Mouse (Mus musculus): ENCODE results near the gene Khdc1b. TPM values are rescaled to one million over a fixed set of nuclear protein-coding genes. Genes with fewer than 3 reads are reported as not detected.
"Not testable (repeated sequence)": the region's sequence is repeated elsewhere in the genome, so short reads cannot be mapped to it uniquely, and the experiment has no call there.

The Khdc1b gene
- not detected for total RNA-seq (2021)
- long read RNA-seq, experiment 1: 0 reads
- long read RNA-seq, experiment 2: 0 reads

DNA sequence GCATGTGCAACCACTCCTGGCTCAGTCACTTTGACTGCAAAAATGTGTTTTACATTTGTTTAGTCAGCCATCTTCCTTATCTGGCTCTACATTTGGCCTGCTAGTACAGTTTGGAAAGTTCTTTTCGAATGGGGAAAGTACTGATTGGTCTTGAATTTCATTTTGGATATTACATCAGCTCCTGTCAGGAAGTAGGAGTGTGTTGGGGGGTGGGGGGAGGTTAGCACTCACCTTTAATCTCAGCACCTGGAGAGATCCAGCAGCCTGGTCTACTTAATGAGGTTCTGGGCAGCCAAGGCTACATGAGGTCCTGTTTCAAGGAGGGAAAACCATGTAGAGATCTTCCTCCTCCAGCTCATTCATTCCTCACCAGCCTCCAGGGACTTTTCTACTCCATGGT, at the start of gene Khdc1b:
Gene Khdc1b, plus strand, starts transcription at position 301 of the 400 bp plus-strand sequence.
- DNase-seq (ENCODE audit: low spot score in 2 of 2): no peak

DNA sequence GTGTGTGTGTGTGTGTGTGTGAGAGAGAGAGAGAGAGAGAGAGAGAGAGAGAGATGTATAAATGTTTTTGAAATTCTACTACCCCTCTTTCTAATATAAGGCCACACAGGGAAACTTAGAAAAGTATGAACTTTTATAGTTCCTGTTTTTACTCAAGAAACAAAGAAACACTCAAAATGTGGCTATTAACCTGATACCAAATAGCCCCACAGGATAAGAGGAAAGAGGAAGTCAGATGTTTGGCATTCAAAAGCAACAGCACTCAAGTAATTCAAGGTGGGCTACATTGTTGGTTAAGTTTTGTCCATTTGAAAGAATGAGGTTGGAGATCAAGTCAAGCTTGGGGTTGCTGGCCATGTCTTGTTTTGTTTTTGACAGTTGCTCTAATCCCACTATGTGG, 47.5 kb upstream of the Khdc1b start:
- no peak for DNase-seq (ENCODE audit: low spot score in 2 of 2)

DNA sequence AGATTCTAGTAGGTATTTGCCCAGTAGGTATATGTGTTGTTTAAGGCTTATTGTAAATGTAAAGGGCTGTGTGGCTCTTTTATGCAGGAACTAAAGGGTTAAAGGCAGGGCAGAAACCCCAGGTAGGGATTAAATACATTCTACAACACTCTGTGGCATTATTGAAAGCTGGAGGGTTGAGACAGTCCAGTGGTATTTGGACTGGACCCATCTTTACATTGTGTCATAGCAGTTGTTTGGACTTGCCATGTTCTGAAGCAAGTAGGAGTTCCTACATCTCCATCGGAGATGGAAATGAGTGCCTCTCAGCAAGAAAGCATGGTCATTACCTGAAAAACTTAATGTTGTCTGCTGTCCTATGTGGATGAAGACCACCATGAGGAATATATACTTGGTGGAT, 42.6 kb upstream of the Khdc1b start:
- DNase-seq (ENCODE audit: low spot score in 2 of 2): no peak

DNA sequence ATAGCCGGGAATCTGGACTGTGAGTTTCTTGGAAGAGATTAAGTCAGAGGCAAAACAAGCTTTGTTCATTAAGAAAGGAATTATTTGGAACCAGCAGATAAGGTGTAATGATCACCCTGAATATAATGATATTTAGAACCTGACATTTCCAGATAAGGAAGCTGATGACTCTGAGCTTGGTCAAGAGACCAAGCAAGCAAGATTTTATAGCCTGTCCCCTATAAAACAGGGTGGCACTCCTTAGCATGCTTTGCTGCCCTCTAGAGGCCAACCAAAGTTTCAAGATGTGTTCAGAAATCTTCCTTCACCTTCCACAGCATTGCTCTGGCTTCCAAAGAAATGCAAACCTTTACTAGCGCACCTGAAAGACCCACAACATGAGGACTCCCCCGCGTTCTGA, 39.1 kb upstream of the Khdc1b start:
- DNase-seq (ENCODE audit: low spot score in 2 of 2): peak; percentile 29 to 54

DNA sequence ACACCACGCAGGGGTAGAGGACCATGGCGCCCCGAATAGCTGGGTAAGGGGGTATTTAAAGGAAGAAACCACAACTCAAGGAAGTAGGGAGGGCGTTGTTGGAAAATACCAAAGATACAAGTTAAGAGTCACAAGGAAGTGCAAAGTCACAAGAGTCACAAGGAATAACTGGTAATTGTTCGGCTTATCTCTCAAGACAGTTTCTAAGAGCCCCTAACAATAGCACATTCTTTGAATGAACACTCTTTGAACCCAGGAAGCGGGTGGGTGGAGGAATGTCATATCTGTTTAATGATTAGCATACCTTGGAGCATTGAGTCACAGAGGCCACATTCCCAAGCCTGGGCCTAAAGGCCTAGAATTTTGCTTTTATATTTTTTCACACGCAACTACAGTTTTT, 38.6 kb upstream of the Khdc1b start:
- not testable (repeated sequence) for DNase-seq (ENCODE audit: low spot score in 2 of 2)

DNA sequence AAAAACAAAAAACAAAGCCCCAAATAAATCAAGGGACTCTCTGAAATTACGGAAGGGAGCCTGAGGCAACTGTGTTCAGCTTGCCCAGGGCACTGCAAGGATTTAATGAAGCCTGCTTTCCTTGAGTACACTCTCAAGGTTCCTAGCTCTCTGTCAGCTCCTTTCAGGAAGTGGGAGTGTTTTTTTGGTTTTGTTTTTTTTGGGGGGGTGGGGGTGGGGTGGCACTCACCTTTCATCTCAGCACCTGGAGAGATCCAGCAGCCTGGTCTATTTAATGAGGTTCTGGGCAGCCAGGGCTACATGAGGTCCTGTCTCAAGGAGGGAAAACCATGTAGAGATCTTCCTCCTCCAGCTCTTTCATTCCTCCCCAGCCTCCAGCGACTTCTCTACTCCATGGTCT, 34.0 kb upstream of the Khdc1b start, which contains the start of gene Khdc1a:
Gene Khdc1a, plus strand, starts transcription at position 301 of the 400 bp plus-strand sequence.
- DNase-seq (ENCODE audit: low spot score in 2 of 2): no peak

DNA sequence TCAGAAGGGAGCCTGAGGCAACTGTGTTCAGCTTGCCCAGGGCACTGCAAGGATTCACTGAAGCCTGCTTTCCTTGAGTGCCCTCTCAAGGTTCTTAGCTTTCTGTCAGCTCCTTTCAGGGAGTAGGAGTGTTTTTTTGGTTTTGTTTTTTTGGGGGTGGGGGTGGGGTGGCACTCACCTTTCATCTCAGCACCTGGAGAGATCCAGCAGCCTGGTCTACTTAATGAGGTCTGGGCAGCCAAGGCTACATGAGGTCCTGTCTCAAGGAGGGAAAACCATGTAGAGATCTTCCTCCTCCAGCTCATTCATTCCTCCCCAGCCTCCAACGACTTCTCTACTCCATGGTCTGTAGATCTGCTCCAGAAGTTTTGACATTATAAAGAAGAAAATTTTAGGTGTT, 15.3 kb upstream of the Khdc1b start, which contains the start of gene Khdc1c:
Gene Khdc1c, plus strand, starts transcription at position 301 of the 400 bp plus-strand sequence.
- DNase-seq (ENCODE audit: low spot score in 2 of 2): not testable (repeated sequence)

DNA sequence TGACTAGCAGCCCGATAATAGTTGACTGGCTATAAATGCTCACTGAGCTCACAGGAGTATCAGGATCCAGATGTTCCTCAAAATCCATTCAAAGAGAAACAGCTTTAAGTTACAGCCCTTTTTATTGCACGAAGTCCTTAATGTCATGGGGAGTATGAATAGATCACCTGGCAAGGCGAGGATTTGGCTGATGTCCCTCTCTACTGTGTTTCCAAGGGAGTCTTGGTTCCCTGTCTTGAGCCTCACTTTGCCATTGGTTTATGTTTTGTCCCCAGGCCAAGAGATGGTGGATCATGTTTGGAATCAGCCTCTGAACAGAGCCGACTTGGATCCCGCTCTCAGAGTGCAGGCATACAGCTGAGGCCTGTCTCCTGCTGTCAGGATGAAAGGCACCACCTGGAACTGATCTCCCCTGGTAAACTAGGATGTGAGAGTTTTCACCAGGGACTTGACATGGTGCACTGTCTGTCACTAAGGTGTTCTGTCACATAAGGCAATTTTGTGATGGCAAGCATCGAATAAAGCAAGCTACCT, 7.8 kb downstream of the Khdc1b start:
- DNase-seq (ENCODE audit: low spot score in 2 of 2): no peak

DNA sequence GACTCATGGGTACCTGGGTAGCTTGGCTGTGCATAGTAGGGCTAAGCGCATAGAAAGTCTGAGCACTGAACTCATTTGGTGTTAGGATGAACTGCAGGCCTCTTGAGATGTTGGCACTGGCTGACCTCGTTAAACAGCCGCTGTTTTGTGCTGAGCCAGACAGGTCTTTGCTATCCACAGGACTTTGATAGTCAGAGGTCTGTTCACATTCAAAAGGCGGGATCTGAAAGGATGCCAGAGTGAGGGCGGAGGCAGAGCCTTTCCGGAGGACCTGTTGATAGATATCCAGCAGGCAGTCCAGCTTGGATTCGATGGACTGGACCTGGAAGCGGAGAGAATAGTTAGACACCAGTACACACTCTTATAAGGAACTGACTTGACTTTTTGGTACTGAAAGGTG, 19.4 kb downstream of the Khdc1b start:
- no peak for DNase-seq (ENCODE audit: low spot score in 2 of 2)

DNA sequence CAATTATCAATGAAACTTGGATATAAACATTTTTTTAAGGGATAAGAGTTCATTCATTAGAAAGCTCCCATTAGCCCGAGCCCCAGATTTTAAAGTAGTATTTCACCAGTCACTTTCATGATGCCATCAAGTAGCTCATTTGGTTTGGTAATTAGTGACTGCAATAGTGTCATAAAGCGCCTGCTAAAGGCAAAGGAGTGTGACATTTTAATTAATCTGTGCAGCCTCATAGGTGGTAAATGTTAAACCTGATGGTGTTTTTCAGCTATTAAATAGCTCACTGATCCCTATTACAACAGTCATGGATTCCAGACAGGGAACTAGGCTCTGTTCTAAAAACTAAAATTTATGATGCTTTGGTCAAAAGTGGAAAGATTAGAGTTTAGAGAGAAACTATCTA, 23.9 kb downstream of the Khdc1b start:
- no peak for DNase-seq (ENCODE audit: low spot score in 2 of 2)

DNA sequence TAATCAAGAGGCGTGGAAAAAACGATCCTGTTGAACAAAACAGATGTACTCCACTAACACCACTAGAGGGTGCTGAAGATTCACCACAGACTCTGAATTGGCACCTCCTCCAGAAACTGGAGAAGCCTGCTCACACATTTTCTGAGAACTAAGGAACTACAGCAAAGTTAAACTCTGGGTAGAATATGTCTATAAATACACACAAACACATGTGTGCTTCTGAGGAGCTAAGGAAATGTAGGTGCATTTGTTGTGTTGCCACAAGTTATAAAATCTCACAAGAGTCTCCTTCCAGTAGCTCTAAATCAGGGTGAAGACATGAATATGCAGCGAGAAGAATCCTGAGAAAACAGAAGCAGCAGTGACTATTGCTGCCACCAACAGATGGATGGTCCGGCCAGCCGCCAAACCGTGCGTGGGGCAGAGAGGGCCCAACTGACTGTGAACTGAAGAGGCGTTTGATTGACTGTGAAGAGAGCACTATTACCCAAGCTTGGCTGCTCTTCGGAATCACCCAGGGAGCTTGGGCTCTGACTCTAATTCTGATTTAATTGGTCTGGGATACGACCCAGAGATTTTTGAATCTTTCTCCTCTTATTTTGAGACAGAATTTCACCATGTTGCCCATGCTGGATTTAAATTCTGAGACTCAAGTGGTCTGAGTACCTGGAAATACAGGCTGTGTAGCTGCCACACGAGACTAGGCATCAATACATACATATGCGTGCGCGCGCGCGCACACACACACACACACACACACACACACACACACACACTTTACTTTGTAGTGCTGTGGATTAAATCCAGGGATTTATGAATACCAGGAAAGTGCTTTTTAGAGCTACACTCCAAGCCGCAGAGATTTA, 28.2 kb downstream of the Khdc1b start:
- peak; percentile 80 to 91 for DNase-seq (ENCODE audit: low spot score in 2 of 2)

DNA sequence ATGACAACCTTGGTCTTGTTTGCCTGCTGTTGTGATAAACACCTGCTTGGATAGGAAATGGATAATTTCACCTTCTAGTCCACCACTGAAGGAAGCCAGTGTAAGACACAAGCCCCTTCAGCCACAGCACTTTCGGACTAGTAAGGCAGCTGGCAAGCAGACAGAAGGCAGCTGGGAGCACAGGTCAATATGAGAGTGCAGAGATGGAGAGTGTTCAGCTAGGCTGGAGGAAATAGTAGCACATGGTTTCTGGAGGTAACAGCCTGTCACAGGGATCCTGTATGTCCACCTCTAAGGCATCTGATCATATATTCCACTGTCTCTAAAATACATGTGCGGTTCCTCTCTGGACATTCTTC, 28.8 kb downstream of the Khdc1b start:
- DNase-seq (ENCODE audit: low spot score in 2 of 2): peak in 1 of 2 experiments; percentile 9

DNA sequence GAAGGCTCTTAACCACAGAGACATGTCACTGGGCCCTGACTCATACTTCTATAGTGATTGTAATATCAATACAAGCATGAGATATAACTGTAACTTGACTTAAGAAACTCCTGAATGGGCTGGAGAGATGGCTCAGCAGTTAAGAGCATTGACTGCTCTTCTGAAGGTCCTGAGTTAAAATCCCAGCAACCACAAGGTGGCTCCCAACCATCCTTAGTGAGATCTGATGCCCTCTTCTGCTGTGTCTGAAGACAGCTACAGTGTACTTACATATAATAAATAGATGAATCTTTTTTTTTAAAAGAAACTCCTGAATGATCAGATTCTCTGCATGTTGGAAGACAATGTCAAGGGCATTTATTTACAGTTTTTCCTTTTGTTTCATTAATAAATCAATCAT, 36.0 kb downstream of the Khdc1b start:
- DNase-seq (ENCODE audit: low spot score in 2 of 2): peak in 1 of 2 experiments; percentile 25

DNA sequence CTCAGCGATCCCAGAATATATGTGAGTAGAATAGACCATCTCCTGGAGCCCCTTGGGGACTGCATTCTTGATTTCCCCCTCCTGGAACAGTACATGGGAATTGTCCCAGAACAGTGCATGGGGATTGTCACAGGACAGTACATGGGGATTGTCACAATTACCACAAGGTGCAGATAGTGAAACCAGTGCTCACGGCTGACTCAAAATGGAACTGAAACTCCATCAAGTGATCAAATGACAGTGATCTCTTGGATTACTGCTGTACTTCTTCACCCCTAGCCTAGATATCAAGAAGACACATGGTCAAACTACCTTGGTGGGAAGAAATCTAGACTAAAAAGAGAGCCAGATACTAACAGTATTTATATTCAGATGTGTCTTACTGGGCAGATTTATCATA, 42.3 kb downstream of the Khdc1b start:
- DNase-seq (ENCODE audit: low spot score in 2 of 2): no peak

DNA sequence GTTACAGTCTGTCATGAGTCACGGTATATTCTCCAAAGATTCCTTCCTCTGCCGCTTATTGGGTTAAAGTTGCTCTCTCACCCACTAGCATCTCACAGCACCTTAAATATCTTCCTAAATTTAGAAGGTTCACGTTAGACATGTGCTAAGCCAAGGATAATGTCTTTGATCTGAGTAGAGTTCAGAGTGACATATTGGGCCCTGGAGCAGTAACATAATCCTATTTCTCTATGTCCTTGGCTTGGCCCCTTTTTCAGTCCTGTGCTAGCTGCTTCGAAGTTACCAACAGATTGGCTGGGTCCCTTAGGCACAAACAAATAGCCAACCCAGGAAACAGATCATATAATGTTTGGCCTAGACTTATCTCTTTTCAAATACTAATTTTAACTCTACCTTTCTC, 44.7 kb downstream of the Khdc1b start:
- DNase-seq (ENCODE audit: low spot score in 2 of 2): no peak

DNA sequence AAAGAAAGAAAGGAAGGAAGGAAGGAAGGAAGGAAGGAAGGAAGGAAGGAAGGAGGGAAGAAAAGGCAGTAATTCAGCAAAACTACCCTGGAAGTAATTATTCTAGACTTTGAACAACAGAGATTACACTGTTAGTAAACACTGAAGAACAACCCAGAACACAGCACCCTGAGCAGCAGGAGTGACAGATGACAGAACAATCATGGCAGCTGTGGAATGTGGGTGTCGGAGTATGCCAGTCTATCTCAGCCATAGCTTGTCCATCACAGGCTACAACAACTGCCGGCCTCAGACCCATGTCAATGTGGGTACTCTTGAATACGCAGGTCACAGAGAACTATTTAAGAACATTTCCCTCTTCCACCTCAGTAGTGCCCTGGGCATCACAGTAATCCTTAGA, 48.3 kb downstream of the Khdc1b start:
- peak; percentile 15 to 29 for DNase-seq (ENCODE audit: low spot score in 2 of 2)

DNA sequence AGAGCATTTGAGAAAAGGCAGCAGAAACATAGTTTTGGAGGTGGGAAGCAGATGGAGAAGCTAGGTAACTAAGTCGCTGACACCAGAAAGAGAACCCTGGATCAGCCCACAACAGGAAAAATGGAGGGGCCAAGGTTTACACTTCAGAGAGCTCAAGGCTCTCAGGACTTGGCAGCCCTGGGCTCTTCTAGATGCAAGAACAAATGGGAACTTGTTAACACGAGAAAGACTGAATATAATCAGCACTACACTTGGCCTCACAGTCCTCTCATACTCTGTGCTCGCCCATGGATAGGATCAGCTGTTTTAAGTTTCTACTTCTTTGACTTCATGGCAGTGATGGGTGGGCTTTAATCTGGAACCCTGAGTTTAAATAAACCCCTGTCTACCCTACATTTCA, 51.5 kb downstream of the Khdc1b start:
- DNase-seq (ENCODE audit: low spot score in 2 of 2): no peak

Other genes with a start within 250 kb of the Khdc1b start
- gene Tmem14a, start 165.0 kb upstream of the Khdc1b start, total RNA-seq (2021): 10 to 100 TPM; 20.8 to 21.9 TPM
- 1 to 10 TPM in 1 of 2 experiments, under 1 TPM in 1; 0.53 to 1.6 TPM for gene Gsta3, start 143.0 kb upstream of the Khdc1b start, total RNA-seq (2021)
- not detected for gene Khdc1a, start 33.9 kb upstream of the Khdc1b start, total RNA-seq (2021)
- not detected for gene Khdc1c, start 15.2 kb upstream of the Khdc1b start, total RNA-seq (2021)

Measured in layer of hippocampus, postnatal 14 days (tissue).